Mouse (Mus musculus) heart, postnatal 0 days (tissue): ENCODE data around the gene Syn2. TPM values are rescaled to one million over a fixed set of nuclear protein-coding genes. Genes with fewer than 3 reads are reported as not detected.
"Not testable (repeated sequence)": the region's sequence is repeated elsewhere in the genome, so short reads cannot be mapped to it uniquely, and the experiment has no call there.

Experiments used
- ATAC-seq: fragments of 200-750 bp; cut with Nextera tagmentation; 2 replicates; pipeline ENCODE4 v1.8.0; 2017; ENCODE audit warnings: low read depth, moderate number of reproducible peaks, moderate library complexity; ENCODE audit not compliant: insufficient read depth
- DNase-seq: peaks from one replicate; pipeline ENCODE4 v3.0.0-alpha.2; 2016; ENCODE audit warnings: low spot score
- H3K27ac ChIP-seq: fragments of 300-500 bp; sonication (generic); 2 replicates; pipeline ENCODE4 v1.5.1; 2014; ENCODE audit warnings: low read depth, mild to moderate bottlenecking
- H3K27me3 ChIP-seq: fragments of 300-500 bp; sonication (generic); 2 replicates; pipeline ENCODE4 v1.6.1; 2014; ENCODE audit warnings: low read length, mixed read lengths; ENCODE audit not compliant: control insufficient read depth, insufficient read depth
- H3K36me3 ChIP-seq: fragments of 300-500 bp; sonication (generic); replicated peaks from 2 replicates; pipeline ENCODE4 v1.6.1; 2014; ENCODE audit warnings: low read length, mixed read lengths; ENCODE audit not compliant: control insufficient read depth, insufficient read depth
- H3K4me1 ChIP-seq: fragments of 300-500 bp; sonication (generic); 2 replicates; pipeline ENCODE4 v1.6.1; 2014; ENCODE audit warnings: antibody characterized with exemption; ENCODE audit not compliant: control insufficient read depth, insufficient read depth
- H3K4me2 ChIP-seq: fragments of 300-500 bp; sonication (generic); 2 replicates; pipeline ENCODE4 v1.6.1; 2014; ENCODE audit warnings: low read depth, mild to moderate bottlenecking, low read length, moderate library complexity
- H3K4me3 ChIP-seq: fragments of 300-500 bp; sonication (generic); 2 replicates; pipeline ENCODE4 v1.5.1; 2014; ENCODE audit warnings: low read depth, low read length
- H3K9ac ChIP-seq: fragments of 300-500 bp; sonication (generic); replicated peaks from 2 replicates; pipeline ENCODE4 v1.6.1; 2014; ENCODE audit warnings: low read depth, low read length, mixed read lengths
- H3K9me3 ChIP-seq: fragments of 300-500 bp; sonication (generic); replicated peaks from 2 replicates; pipeline ENCODE4 v1.6.1; 2016; ENCODE audit warnings: low read length; ENCODE audit not compliant: control insufficient read depth
- CTCF ChIP-seq: IDR thresholded peaks from 2 replicates; pipeline ENCODE4 v1.5.1; 2016; ENCODE audit warnings: antibody characterized with exemption, control low read depth, low read depth
- EP300 ChIP-seq: IDR thresholded peaks from 2 replicates; pipeline ENCODE4 v1.6.1; 2016; ENCODE audit warnings: antibody characterized with exemption, low read depth
- WGBS: fragments of 180-500 bp; shearing (Covaris S2); extraction: QIAGEN DNeasy Blood & Tissue Kit; methylation state at CpG from one replicate; pipeline ENCODE4 v1.1.7; 2014; 5-methylcytosine and 5-hydroxymethylcytosine counted together
- polyA plus RNA-seq: library from polyadenylated mRNA; unstranded; fragments of >200 nt; fragmentation: Nextera tagmentation; extraction: Ambion mirVana; gene quantifications from 2 replicates; pipeline ENCODE4 v1.2.1, GENCODE M21; 2015
- total RNA-seq: library from RNA; depleted of rRNA; stranded (reverse); fragments of >200 nt; gene quantifications from 2 replicates; pipeline ENCODE4 v1.2.3, GENCODE M21; 2014; ENCODE audit warnings: low replicate concordance

Syn2 gene
- total and polyA plus RNA-seq, 2 experiments from 2014 or later: 1.1 to 1.9 TPM

GRCm38 (mm10) chr6:115239335-115239734 lies 104.6 kb downstream of the Syn2 start:
- Histone ChIP-seq H3K4me1 (peaks cover 20% of the 10 kb centered on the region; the same call in 1 of the 2 replicates), H3K9me3 (no peaks in the 10 kb centered on the region), H3K4me3 (no peak overlapping the region), H3K4me2 (no peak overlapping the region), H3K9ac (no peak overlapping the region), H3K27ac (peak overlapping the region; percentile 72), H3K36me3 (no peaks in the 10 kb centered on the region), H3K27me3 (peaks cover 55% of the 10 kb centered on the region)
- DNase-seq: no peak
- TF ChIP-seq EP300: no peak
- no peak for TF ChIP-seq CTCF
- WGBS: 78% methylated on average over 7 of the region's 7 CpGs
- no peak for ATAC-seq

- H3K36me3 ChIP-seq, H3K9ac ChIP-seq, H3K9me3 ChIP-seq: not testable (repeated sequence)
- Histone ChIP-seq H3K27me3 (peaks cover 55% of the 10 kb centered on the region), H3K4me3 (peak overlapping the region; percentile 7; the same call in 1 of the 2 replicates), H3K27ac (peak overlapping the region; percentile 73), H3K4me2 (peak overlapping the region; percentile 21; the same call in 1 of the 2 replicates), H3K4me1 (peaks cover 20% of the 10 kb centered on the region; the same call in 1 of the 2 replicates)
- TF ChIP-seq EP300: peak; percentile 80
- peak; percentile 21 for DNase-seq
- WGBS: 8% methylated on average over 2 of the region's 2 CpGs
- ATAC-seq: peak; percentile 84
Measured at GRCm38 (mm10) chr6:115240431-115240830, 105.7 kb downstream of the Syn2 start.

- ATAC-seq: peak; percentile 47
- peak overlapping the region; percentile 21; the same call in 1 of the 2 replicates for H3K4me2 ChIP-seq
- H3K9ac ChIP-seq: no peak overlapping the region
- 17% methylated on average over 3 of the region's 3 CpGs for WGBS
- no peak for TF ChIP-seq EP300
- no peak for TF ChIP-seq CTCF
- peak; percentile 25 for DNase-seq
- no peaks in the 10 kb centered on the region for H3K9me3 ChIP-seq
- peak overlapping the region; percentile 73 for H3K27ac ChIP-seq
- peaks cover 58% of the 10 kb centered on the region for H3K27me3 ChIP-seq
- no peaks in the 10 kb centered on the region for H3K36me3 ChIP-seq
- peaks cover 20% of the 10 kb centered on the region; the same call in 1 of the 2 replicates for H3K4me1 ChIP-seq
- no peak overlapping the region for H3K4me3 ChIP-seq
Measured at GRCm38 (mm10) chr6:115241131-115241699, 106.5 kb downstream of the Syn2 start.

- ATAC-seq (no peak), DNase-seq (no peak)
- Histone ChIP-seq H3K27ac (no peak overlapping the region; the same call in 1 of the 2 replicates), H3K9ac (no peak overlapping the region), H3K4me3 (no peak overlapping the region), H3K4me1 (peaks cover 20% of the 10 kb centered on the region; the same call in 1 of the 2 replicates), H3K9me3 (no peaks in the 10 kb centered on the region), H3K27me3 (peaks cover 56% of the 10 kb centered on the region), H3K4me2 (no peak overlapping the region), H3K36me3 (no peaks in the 10 kb centered on the region)
- no peak for TF ChIP-seq EP300
- TF ChIP-seq CTCF: no peak
- 62% methylated on average over 3 of the region's 3 CpGs for WGBS
Measured at GRCm38 (mm10) chr6:115241939-115242338, 107.2 kb downstream of the Syn2 start.

GRCm38 (mm10) chr6:115244222-115244621 lies 109.5 kb downstream of the Syn2 start:
- ATAC-seq: no peak
- 58% methylated on average over 2 of the region's 2 CpGs for WGBS

More at GRCm38 (mm10) chr6:115244222-115244621, 109.5 kb downstream of the Syn2 start:
- H3K9ac ChIP-seq: no peak overlapping the region
- no peak overlapping the region for H3K4me2 ChIP-seq
- no peak for DNase-seq
- no peaks in the 10 kb centered on the region for H3K36me3 ChIP-seq
- H3K27ac ChIP-seq: no peak overlapping the region
- H3K27me3 ChIP-seq: peaks cover 66% of the 10 kb centered on the region
- no peak for TF ChIP-seq EP300
- no peak for TF ChIP-seq CTCF
- no peak overlapping the region for H3K4me3 ChIP-seq
- peaks cover 14% of the 10 kb centered on the region; the same call in 1 of the 2 replicates for H3K4me1 ChIP-seq
- H3K9me3 ChIP-seq: no peaks in the 10 kb centered on the region
